Mouse (Mus musculus): Measurements from ENCODE around the gene Mex3a.

DNA sequence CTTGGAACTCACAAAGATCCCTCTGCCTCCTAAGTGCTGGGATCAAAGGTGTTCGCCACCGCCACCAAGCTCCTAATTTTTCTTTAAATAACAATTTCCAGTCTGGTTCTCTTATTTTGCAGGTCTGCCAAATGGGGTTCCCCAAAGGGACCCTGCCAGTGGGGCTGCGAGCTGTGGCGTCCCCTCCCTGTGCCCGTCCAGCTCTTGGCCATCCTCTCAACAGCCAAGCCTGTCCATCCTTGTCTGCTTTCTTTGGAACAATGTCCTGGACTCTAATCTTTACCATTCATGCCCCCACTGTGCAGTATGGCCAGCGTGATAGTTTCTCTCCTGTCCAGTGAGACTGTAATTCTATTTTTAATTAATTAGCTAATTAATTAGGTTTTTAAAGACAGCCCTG lies 11.0 kb upstream of the Mex3a start:
- TF ChIP-seq CTCF (IDR thresholded peaks at IDR 0.05; ENCODE audit: low read depth, low read length) (no peak), POLR2A (IDR thresholded peaks at IDR 0.05; ENCODE audit: extremely low read depth, insufficient read depth, low read length) (no peak)

All from liver, adult 2 months (tissue).